Mouse (Mus musculus): ENCODE measurements at regions not wholly inside any gene's neighbourhood (a gene's known extent, or its start where the extent isn't known, plus 50 kb on each side); places are given as distances from the start of the nearest gene placed in this dataset.
A peak's percentile ranks its signal among the peaks of the same experiment; 100 is the strongest.

GRCm38 (mm10) chr1:51697265-51698192 lies 218.3 kb downstream of the Myo1b start:
- Histone ChIP-seq H3K9me3 (ENCODE audit: low read depth, low read length) (no peaks in the 10 kb centered on the region), H3K4me3 (ENCODE audit: low read depth, low read length) (peak overlapping the region; percentile 10; the same call in 1 of the 2 replicates), H3K36me3 (ENCODE audit: insufficient read depth) (no peaks in the 10 kb centered on the region), H3K27me3 (ENCODE audit: insufficient read depth, low read length) (no peaks in the 10 kb centered on the region), H3K27ac (ENCODE audit: low read depth) (no peak overlapping the region), H3K4me2 (peak overlapping the region; percentile 44), H3K9ac (peak overlapping the region; percentile 25; the same call in 1 of the 2 replicates), H3K4me1 (ENCODE audit: insufficient read depth) (no peaks in the 10 kb centered on the region)
- ATAC-seq (ENCODE audit: insufficient read depth) (peak; percentile 75), DNase-seq (peak; percentile 71)
- WGBS: 16% methylated on average over 19 of the region's 19 CpGs
- no peak for TF ChIP-seq CTCF (IDR thresholded peaks at IDR 0.05; ENCODE audit: low read depth)

- Histone ChIP-seq H3K27me3 (ENCODE audit: insufficient read depth, low read length) (no peaks in the 10 kb centered on the region), H3K4me2 (no peak overlapping the region), H3K9ac (no peak overlapping the region), H3K9me3 (ENCODE audit: low read depth, low read length) (no peaks in the 10 kb centered on the region), H3K36me3 (ENCODE audit: insufficient read depth) (no peaks in the 10 kb centered on the region), H3K27ac (ENCODE audit: low read depth) (no peak overlapping the region), H3K4me1 (ENCODE audit: insufficient read depth) (no peaks in the 10 kb centered on the region), H3K4me3 (ENCODE audit: low read depth, low read length) (no peak overlapping the region)
- no peak for ATAC-seq (ENCODE audit: insufficient read depth)
- 59% methylated on average over 2 of the region's 2 CpGs for WGBS
- DNase-seq: no peak
- no peak for TF ChIP-seq CTCF (IDR thresholded peaks at IDR 0.05; ENCODE audit: low read depth)
Observed at GRCm38 (mm10) chr1:51696471-51696870, 218.2 kb upstream of the Nabp1 start.

DNA sequence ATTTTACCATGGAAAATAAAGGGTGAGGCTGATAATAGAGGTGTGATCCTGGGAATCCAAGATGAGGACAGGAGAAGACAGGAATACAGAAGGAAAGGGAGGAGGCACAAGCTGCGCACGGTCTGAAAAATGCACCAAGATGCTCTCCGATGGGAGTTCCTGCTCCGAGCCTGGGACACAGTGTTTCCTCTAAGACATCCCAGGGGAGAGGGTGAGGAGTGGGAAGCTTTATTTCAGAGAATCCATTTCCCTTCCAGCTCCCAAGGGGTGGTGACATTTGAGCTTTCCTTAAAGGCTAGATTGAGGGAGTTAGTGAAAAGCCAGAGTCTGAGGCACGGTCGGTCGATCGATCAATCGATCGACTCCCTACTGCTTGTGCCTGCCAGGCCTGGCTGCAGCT lies 212.7 kb upstream of the Nabp1 start:
- ATAC-seq (ENCODE audit: insufficient read depth) (no peak), DNase-seq (no peak)
- no peaks in the 10 kb centered on the region for H3K36me3 ChIP-seq (ENCODE audit: insufficient read depth)
- H3K4me3 ChIP-seq (ENCODE audit: low read depth, low read length): no peak overlapping the region
- no peak for TF ChIP-seq CTCF (IDR thresholded peaks at IDR 0.05; ENCODE audit: low read depth)
- WGBS: 92% methylated on average over 10 of the region's 10 CpGs
- no peaks in the 10 kb centered on the region for H3K27me3 ChIP-seq (ENCODE audit: insufficient read depth, low read length)
- H3K9me3 ChIP-seq (ENCODE audit: low read depth, low read length): no peaks in the 10 kb centered on the region
- no peak overlapping the region for H3K4me2 ChIP-seq
- no peaks in the 10 kb centered on the region; the same call in 1 of the 2 replicates for H3K4me1 ChIP-seq (ENCODE audit: insufficient read depth)
- no peak overlapping the region for H3K9ac ChIP-seq
- H3K27ac ChIP-seq (ENCODE audit: low read depth): no peak overlapping the region

DNA sequence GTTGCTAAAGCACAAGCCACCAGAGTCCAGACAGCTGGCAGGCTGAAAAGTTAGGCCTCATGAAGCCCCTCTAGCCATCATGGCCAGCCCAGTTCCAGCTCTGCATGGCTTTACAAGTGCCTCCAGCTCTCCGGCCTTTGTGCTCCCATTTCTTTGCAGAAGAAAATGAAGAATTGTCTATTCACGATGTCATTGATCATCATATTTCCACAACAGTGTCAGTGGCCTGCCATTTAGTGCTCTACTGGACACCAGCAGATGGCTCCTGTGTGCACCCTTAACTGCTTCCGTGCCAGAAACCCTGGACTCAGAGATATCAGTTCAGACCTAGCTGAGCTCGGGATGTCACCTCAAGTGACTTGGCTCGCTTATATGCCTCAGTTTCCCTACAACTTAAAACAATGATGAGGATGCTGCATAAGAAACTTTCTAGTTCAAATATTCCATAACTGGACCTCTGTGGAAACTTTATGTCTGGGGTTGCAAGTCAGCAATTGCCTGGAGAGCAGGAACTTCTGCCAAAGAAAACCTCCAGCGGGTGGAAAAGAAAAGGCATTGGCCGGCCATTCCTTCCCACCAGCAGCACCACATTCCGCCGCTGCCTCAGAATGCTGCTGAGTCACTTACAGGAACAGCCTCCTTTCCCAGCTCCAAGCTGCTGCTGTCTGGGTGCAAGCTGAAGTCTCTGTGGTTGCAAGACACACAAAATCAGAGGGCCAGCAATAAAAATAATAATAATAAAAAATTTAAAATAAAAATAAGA lies 211.4 kb upstream of the Nabp1 start:
- no peak overlapping the region for H3K9ac ChIP-seq
- 63% methylated on average over 9 of the region's 9 CpGs for WGBS
- H3K9me3 ChIP-seq (ENCODE audit: low read depth, low read length): no peaks in the 10 kb centered on the region
- H3K27me3 ChIP-seq (ENCODE audit: insufficient read depth, low read length): no peaks in the 10 kb centered on the region
- peak; percentile 58 for DNase-seq
- peak; percentile 22; the same call in 1 of the 2 replicates for TF ChIP-seq CTCF (IDR thresholded peaks at IDR 0.05; ENCODE audit: low read depth)
- no peak overlapping the region for H3K27ac ChIP-seq (ENCODE audit: low read depth)
- H3K36me3 ChIP-seq (ENCODE audit: insufficient read depth): no peaks in the 10 kb centered on the region
- no peak overlapping the region for H3K4me3 ChIP-seq (ENCODE audit: low read depth, low read length)
- ATAC-seq (ENCODE audit: insufficient read depth): no peak; the same call in 1 of the 2 replicates
- no peaks in the 10 kb centered on the region; the same call in 1 of the 2 replicates for H3K4me1 ChIP-seq (ENCODE audit: insufficient read depth)
- H3K4me2 ChIP-seq: no peak overlapping the region

DNA sequence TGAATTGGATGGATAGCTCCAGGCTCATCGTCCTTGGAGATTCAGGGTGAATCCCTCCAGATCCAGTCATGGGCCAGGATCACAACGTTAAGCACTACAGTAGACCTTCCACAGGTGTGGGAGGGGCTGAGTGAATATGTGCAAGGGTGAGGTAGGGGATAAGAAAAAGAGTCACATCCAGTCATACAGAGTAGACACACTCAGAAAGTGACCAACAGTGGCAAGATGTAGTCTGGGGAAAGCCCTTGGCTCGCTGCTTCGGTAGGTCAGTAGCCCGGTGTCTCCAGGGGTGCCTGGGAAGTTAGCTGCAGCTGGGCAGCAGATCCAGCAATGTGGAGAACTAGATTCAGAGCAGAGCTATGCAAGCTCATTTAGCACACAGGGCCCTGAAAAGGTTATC lies 210.7 kb upstream of the Nabp1 start:
- Histone ChIP-seq H3K36me3 (ENCODE audit: insufficient read depth) (no peaks in the 10 kb centered on the region), H3K9me3 (ENCODE audit: low read depth, low read length) (no peaks in the 10 kb centered on the region), H3K4me2 (no peak overlapping the region), H3K27ac (ENCODE audit: low read depth) (no peak overlapping the region), H3K27me3 (ENCODE audit: insufficient read depth, low read length) (no peaks in the 10 kb centered on the region), H3K9ac (no peak overlapping the region), H3K4me1 (ENCODE audit: insufficient read depth) (no peaks in the 10 kb centered on the region; the same call in 1 of the 2 replicates), H3K4me3 (ENCODE audit: low read depth, low read length) (no peak overlapping the region)
- DNase-seq (no peak), ATAC-seq (ENCODE audit: insufficient read depth) (no peak)
- 71% methylated on average over 5 of the region's 5 CpGs for WGBS
- TF ChIP-seq CTCF (IDR thresholded peaks at IDR 0.05; ENCODE audit: low read depth): no peak

DNA sequence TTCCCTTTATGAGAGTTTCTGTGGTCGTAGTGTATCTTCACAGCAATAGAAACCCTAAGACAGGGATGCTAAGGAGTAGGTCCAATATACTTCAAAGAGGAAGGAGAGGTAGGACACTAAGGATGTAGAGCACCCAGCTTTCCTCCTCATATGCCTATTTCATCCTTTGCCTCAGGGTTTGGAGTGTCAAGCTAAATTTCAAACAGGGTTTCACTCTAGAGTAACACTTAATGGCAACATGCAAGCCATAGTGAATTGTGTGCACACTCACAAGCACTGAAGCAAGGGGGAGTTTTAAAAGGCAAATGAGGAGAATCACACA lies 210.0 kb upstream of the Nabp1 start:
- Histone ChIP-seq H3K4me1 (ENCODE audit: insufficient read depth) (no peaks in the 10 kb centered on the region; the same call in 1 of the 2 replicates), H3K27ac (ENCODE audit: low read depth) (no peak overlapping the region), H3K27me3 (ENCODE audit: insufficient read depth, low read length) (no peaks in the 10 kb centered on the region), H3K9me3 (ENCODE audit: low read depth, low read length) (no peaks in the 10 kb centered on the region), H3K4me3 (ENCODE audit: low read depth, low read length) (no peak overlapping the region), H3K4me2 (no peak overlapping the region), H3K36me3 (ENCODE audit: insufficient read depth) (no peaks in the 10 kb centered on the region), H3K9ac (no peak overlapping the region)
- no peak for DNase-seq
- TF ChIP-seq CTCF (IDR thresholded peaks at IDR 0.05; ENCODE audit: low read depth): no peak
- 49% methylated on average over 1 of the region's 1 CpGs for WGBS
- no peak for ATAC-seq (ENCODE audit: insufficient read depth)
